Mouse (Mus musculus): Measurements from ENCODE around the gene Stoml3.

GRCm38 (mm10) chr3:53466481-53466880 lies 22.0 kb upstream of the Stoml3 start:
- TF ChIP-seq CTCF (IDR thresholded peaks at IDR 0.05; ENCODE audit: extremely low read depth, insufficient read depth, insufficient read length, insufficient replicate concordance), result no peak
- TF ChIP-seq POLR2A (IDR thresholded peaks at IDR 0.05; ENCODE audit: low read depth, low read length), result no peak
